Mouse (Mus musculus): ENCODE results near the gene Arfgef2. TPM values are rescaled to one million over a fixed set of nuclear protein-coding genes. Genes with fewer than 3 reads are reported as not detected.

The Arfgef2 gene
- total RNA-seq, 2 experiments from 2014 or later, result 62.3 to 66.2 TPM

GRCm38 (mm10) chr2:166809499-166809898, 4.1 kb downstream of the Arfgef2 start:
- no peak for DNase-seq (ENCODE audit: extremely low spot score in 1 of 2, low spot score in 2 of 2)
- no peak for TF ChIP-seq CTCF (IDR thresholded peaks at IDR 0.05)
- Histone ChIP-seq H3K4me3 (no peak overlapping the region), H3K27ac (peak overlapping the region; percentile 28; the same call in 1 of the 2 replicates)
- intact Hi-C loops (cut with DNase I), result no loop called here

GRCm38 (mm10) chr2:166810821-166811220, 5.4 kb downstream of the Arfgef2 start:
- no peak for TF ChIP-seq CTCF (IDR thresholded peaks at IDR 0.05)
- Histone ChIP-seq H3K4me3 (no peak overlapping the region), H3K27ac (no peak overlapping the region)
- intact Hi-C loops (cut with DNase I), result no loop called here
- DNase-seq (ENCODE audit: extremely low spot score in 1 of 2, low spot score in 2 of 2), result peak in 1 of 2 experiments; percentile 43

GRCm38 (mm10) chr2:166818463-166819143, 13.2 kb downstream of the Arfgef2 start:
- DNase-seq (ENCODE audit: extremely low spot score in 1 of 2, low spot score in 2 of 2), result no peak
- peak overlapping the region; percentile 36 for H3K27ac ChIP-seq
- H3K4me3 ChIP-seq, result no peak overlapping the region
- intact Hi-C loops (cut with DNase I), result no loop called here
- no peak for TF ChIP-seq CTCF (IDR thresholded peaks at IDR 0.05)

GRCm38 (mm10) chr2:166819849-166820248, 14.5 kb downstream of the Arfgef2 start:
- intact Hi-C loops (cut with DNase I), result no loop called here
- no peak for DNase-seq (ENCODE audit: extremely low spot score in 1 of 2, low spot score in 2 of 2)
- H3K27ac ChIP-seq, result peak overlapping the region; percentile 36
- H3K4me3 ChIP-seq, result no peak overlapping the region
- no peak for TF ChIP-seq CTCF (IDR thresholded peaks at IDR 0.05)

- DNase-seq (ENCODE audit: extremely low spot score in 1 of 2, low spot score in 2 of 2), result no peak
- intact Hi-C loops (cut with DNase I), result no loop called here
- Histone ChIP-seq H3K4me3 (no peak overlapping the region), H3K27ac (peak overlapping the region; percentile 36)
- no peak for TF ChIP-seq CTCF (IDR thresholded peaks at IDR 0.05)
Measured at GRCm38 (mm10) chr2:166820844-166821243, 15.5 kb downstream of the Arfgef2 start.

- no peak for DNase-seq (ENCODE audit: extremely low spot score in 1 of 2, low spot score in 2 of 2)
- H3K4me3 ChIP-seq, result no peak overlapping the region
- intact Hi-C loops (cut with DNase I), result no loop called here
- no peak overlapping the region for H3K27ac ChIP-seq
- TF ChIP-seq CTCF (IDR thresholded peaks at IDR 0.05), result no peak
Measured at GRCm38 (mm10) chr2:166821406-166821805, 16.0 kb downstream of the Arfgef2 start.

- no peak for DNase-seq (ENCODE audit: extremely low spot score in 1 of 2, low spot score in 2 of 2)
- intact Hi-C loops (cut with DNase I), result no loop called here
- H3K4me3 ChIP-seq, result no peak overlapping the region
- no peak for TF ChIP-seq CTCF (IDR thresholded peaks at IDR 0.05)
- H3K27ac ChIP-seq, result no peak overlapping the region
Measured at GRCm38 (mm10) chr2:166822119-166822826, 16.9 kb downstream of the Arfgef2 start.

- Histone ChIP-seq H3K4me3 (no peak overlapping the region), H3K27ac (no peak overlapping the region)
- DNase-seq (ENCODE audit: extremely low spot score in 1 of 2, low spot score in 2 of 2), result no peak
- intact Hi-C loops (cut with DNase I), result no loop called here
- TF ChIP-seq CTCF (IDR thresholded peaks at IDR 0.05), result no peak
Measured at GRCm38 (mm10) chr2:166822901-166823300, 17.5 kb downstream of the Arfgef2 start.

GRCm38 (mm10) chr2:166824386-166824785, 19.0 kb downstream of the Arfgef2 start:
- Histone ChIP-seq H3K27ac (no peak overlapping the region), H3K4me3 (no peak overlapping the region)
- TF ChIP-seq CTCF (IDR thresholded peaks at IDR 0.05), result no peak
- intact Hi-C loops (cut with DNase I), result no loop called here
- no peak for DNase-seq (ENCODE audit: extremely low spot score in 1 of 2, low spot score in 2 of 2)

- H3K4me3 ChIP-seq, result no peak overlapping the region
- intact Hi-C loops (cut with DNase I), result no loop called here
- no peak for DNase-seq (ENCODE audit: extremely low spot score in 1 of 2, low spot score in 2 of 2)
- no peak for TF ChIP-seq CTCF (IDR thresholded peaks at IDR 0.05)
- no peak overlapping the region for H3K27ac ChIP-seq
Measured at GRCm38 (mm10) chr2:166824998-166825397, 19.6 kb downstream of the Arfgef2 start.

- intact Hi-C loops (cut with DNase I), result no loop called here
- no peak for TF ChIP-seq CTCF (IDR thresholded peaks at IDR 0.05)
- no peak overlapping the region for H3K27ac ChIP-seq
- DNase-seq (ENCODE audit: extremely low spot score in 1 of 2, low spot score in 2 of 2), result no peak
- H3K4me3 ChIP-seq, result no peak overlapping the region
Measured at GRCm38 (mm10) chr2:166826491-166827224, 21.3 kb downstream of the Arfgef2 start.

GRCm38 (mm10) chr2:166828306-166828705, 22.9 kb downstream of the Arfgef2 start:
- peak; percentile 30 for TF ChIP-seq CTCF (IDR thresholded peaks at IDR 0.05)
- Histone ChIP-seq H3K27ac (peak overlapping the region; percentile 24; the same call in 1 of the 2 replicates), H3K4me3 (no peak overlapping the region)
- intact Hi-C loops (cut with DNase I), result no loop called here
- DNase-seq (ENCODE audit: extremely low spot score in 1 of 2, low spot score in 2 of 2), result peak in 1 of 2 experiments; percentile 56
